Mouse (Mus musculus): ENCODE results near the gene Olfr1306. TPM values are rescaled to one million over a fixed set of nuclear protein-coding genes. Genes with fewer than 3 reads are reported as not detected.

Gene Olfr1306
- polyA plus RNA-seq (2015; fragmentation: Illumina TruSeq; extraction: RNeasy Lipid Tissue Mini Kit (QIAGEN cat#74804); ENCODE audit: insufficient read depth, low read depth, low replicate concordance), result not detected

DNA sequence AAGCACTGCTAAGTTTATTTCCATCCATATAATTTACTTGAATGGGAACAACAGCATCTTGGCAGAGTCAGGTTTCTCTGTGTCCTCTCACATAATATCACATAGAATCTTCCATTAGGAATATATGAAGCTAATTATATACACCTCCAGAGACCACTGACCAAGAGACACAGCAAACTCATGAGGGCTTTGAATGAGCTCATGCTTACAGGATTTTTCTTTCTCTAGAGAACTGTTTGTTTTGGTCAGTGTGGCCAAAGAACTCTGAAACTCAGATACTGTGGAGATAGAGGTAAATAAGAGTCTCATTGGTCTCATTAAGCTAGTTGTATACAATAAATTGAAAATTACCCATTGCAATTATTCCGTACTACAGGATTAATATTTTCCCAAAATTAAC, at the start of gene Olfr1306:
TSS of gene Olfr1306 (minus strand) at position 101 of the 400 bp plus-strand sequence.

DNA sequence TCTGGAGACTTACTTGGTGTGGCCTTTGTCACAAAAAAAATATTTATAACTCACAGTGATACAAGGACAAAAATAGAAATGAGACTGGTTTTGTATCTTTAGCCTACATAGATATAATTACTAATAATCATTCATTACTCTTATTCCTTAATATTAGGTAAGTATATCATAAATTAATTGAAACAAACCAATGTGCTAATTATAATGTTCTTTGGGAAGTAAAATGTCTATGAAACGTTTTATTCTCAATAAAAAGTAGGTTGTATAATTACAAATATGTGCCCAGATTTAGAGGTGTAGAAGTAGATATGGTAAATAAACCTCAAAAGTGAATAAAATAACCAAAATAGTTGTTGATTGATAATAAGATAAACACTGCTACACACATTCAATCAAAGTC, 48.8 kb upstream of the Olfr1306 start, which contains the start of gene Olfr1308:
TSS of gene Olfr1308 (minus strand) at position 101 of the 400 bp plus-strand sequence.

DNA sequence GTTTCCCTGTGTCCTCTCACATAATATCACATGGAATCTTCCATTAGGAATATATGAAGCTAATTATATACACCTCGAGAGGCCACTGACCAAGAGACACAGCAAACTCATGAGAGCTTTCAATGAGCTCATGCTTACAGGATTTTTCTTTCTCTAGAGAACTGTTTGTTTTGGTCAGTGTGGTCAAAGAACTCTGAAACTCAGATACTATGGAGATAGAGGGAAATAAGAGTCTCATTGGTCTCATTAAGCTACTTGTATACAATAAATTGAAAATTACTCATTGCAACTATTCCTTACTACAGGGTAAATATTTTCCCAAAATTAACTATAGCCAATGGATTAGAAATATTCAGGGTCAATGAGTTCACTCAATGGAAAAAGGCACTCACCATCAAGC, 33.3 kb upstream of the Olfr1306 start, which contains the start of gene Olfr1307:
TSS of gene Olfr1307 (minus strand) at position 101 of the 400 bp plus-strand sequence.

DNA sequence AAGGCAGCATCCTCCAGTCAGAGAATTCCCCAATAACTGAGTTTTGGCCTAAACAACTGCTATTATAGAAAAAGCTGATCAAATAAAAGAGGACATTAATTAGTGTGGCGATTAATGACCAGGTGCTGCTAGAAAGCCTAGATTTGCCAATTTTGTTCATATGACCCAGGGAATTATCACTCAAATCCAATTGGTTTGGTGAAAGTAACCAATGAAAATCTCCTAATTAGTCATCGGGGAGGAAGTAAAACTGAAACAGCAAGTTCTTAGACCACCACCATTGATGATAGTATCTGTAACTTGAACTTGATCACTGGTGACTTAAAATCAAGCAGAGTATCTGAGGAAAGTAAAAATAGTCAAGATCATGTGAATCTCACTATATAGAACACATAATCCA, 39.0 kb downstream of the Olfr1306 start, which contains the start of gene Olfr1305:
TSS of gene Olfr1305 (minus strand) at position 101 of the 400 bp plus-strand sequence.

Other genes with a start within 250 kb of the Olfr1306 start
- gene Olfr1301, start 165.3 kb downstream of the Olfr1306 start, polyA plus RNA-seq (2015; fragmentation: Illumina TruSeq; extraction: RNeasy Lipid Tissue Mini Kit (QIAGEN cat#74804); ENCODE audit: insufficient read depth, low read depth, low replicate concordance), result not detected
- gene Olfr1302, start 138.8 kb downstream of the Olfr1306 start, polyA plus RNA-seq (2015; fragmentation: Illumina TruSeq; extraction: RNeasy Lipid Tissue Mini Kit (QIAGEN cat#74804); ENCODE audit: insufficient read depth, low read depth, low replicate concordance), result not detected
- not detected for gene Olfr1303, start 95.9 kb downstream of the Olfr1306 start, polyA plus RNA-seq (2015; fragmentation: Illumina TruSeq; extraction: RNeasy Lipid Tissue Mini Kit (QIAGEN cat#74804); ENCODE audit: insufficient read depth, low read depth, low replicate concordance)
- gene Olfr1305, start 39.1 kb downstream of the Olfr1306 start, polyA plus RNA-seq (2015; fragmentation: Illumina TruSeq; extraction: RNeasy Lipid Tissue Mini Kit (QIAGEN cat#74804); ENCODE audit: insufficient read depth, low read depth, low replicate concordance), result not detected
- not detected for gene Olfr1307, start 33.2 kb upstream of the Olfr1306 start, polyA plus RNA-seq (2015; fragmentation: Illumina TruSeq; extraction: RNeasy Lipid Tissue Mini Kit (QIAGEN cat#74804); ENCODE audit: insufficient read depth, low read depth, low replicate concordance)
- gene Olfr1308, start 48.7 kb upstream of the Olfr1306 start, polyA plus RNA-seq (2015; fragmentation: Illumina TruSeq; extraction: RNeasy Lipid Tissue Mini Kit (QIAGEN cat#74804); ENCODE audit: insufficient read depth, low read depth, low replicate concordance), result not detected
- not detected for gene Olfr1309, start 74.0 kb upstream of the Olfr1306 start, polyA plus RNA-seq (2015; fragmentation: Illumina TruSeq; extraction: RNeasy Lipid Tissue Mini Kit (QIAGEN cat#74804); ENCODE audit: insufficient read depth, low read depth, low replicate concordance)
- not detected for gene Olfr1310, start 96.4 kb upstream of the Olfr1306 start, polyA plus RNA-seq (2015; fragmentation: Illumina TruSeq; extraction: RNeasy Lipid Tissue Mini Kit (QIAGEN cat#74804); ENCODE audit: insufficient read depth, low read depth, low replicate concordance)
- gene Olfr1311, start 108.1 kb upstream of the Olfr1306 start, polyA plus RNA-seq (2015; fragmentation: Illumina TruSeq; extraction: RNeasy Lipid Tissue Mini Kit (QIAGEN cat#74804); ENCODE audit: insufficient read depth, low read depth, low replicate concordance), result not detected
- gene Olfr1312, start 134.0 kb upstream of the Olfr1306 start, polyA plus RNA-seq (2015; fragmentation: Illumina TruSeq; extraction: RNeasy Lipid Tissue Mini Kit (QIAGEN cat#74804); ENCODE audit: insufficient read depth, low read depth, low replicate concordance), result not detected
- gene Olfr1313, start 161.6 kb upstream of the Olfr1306 start, polyA plus RNA-seq (2015; fragmentation: Illumina TruSeq; extraction: RNeasy Lipid Tissue Mini Kit (QIAGEN cat#74804); ENCODE audit: insufficient read depth, low read depth, low replicate concordance), result not detected
- gene Olfr1314, start 180.5 kb upstream of the Olfr1306 start, polyA plus RNA-seq (2015; fragmentation: Illumina TruSeq; extraction: RNeasy Lipid Tissue Mini Kit (QIAGEN cat#74804); ENCODE audit: insufficient read depth, low read depth, low replicate concordance), result not detected
- not detected for gene Olfr1315-ps1, start 199.2 kb upstream of the Olfr1306 start, polyA plus RNA-seq (2015; fragmentation: Illumina TruSeq; extraction: RNeasy Lipid Tissue Mini Kit (QIAGEN cat#74804); ENCODE audit: insufficient read depth, low read depth, low replicate concordance)
- gene Olfr1316, start 218.7 kb upstream of the Olfr1306 start, polyA plus RNA-seq (2015; fragmentation: Illumina TruSeq; extraction: RNeasy Lipid Tissue Mini Kit (QIAGEN cat#74804); ENCODE audit: insufficient read depth, low read depth, low replicate concordance), result not detected
- gene Olfr1317, start 224.1 kb upstream of the Olfr1306 start, polyA plus RNA-seq (2015; fragmentation: Illumina TruSeq; extraction: RNeasy Lipid Tissue Mini Kit (QIAGEN cat#74804); ENCODE audit: insufficient read depth, low read depth, low replicate concordance), result not detected
- not detected for gene Olfr1318, start 237.9 kb upstream of the Olfr1306 start, polyA plus RNA-seq (2015; fragmentation: Illumina TruSeq; extraction: RNeasy Lipid Tissue Mini Kit (QIAGEN cat#74804); ENCODE audit: insufficient read depth, low read depth, low replicate concordance)